Mouse (Mus musculus) neural tube, embryonic 13.5 days (tissue): ENCODE data around the gene Pdlim5. TPM values are rescaled to one million over a fixed set of nuclear protein-coding genes. Genes with fewer than 3 reads are reported as not detected.

ENCODE experiments used
- ATAC-seq: fragments of 200-750 bp; cut with Nextera tagmentation; 2 replicates; pipeline ENCODE4 v1.8.0; 2017; ENCODE audit warnings: low read depth, mild to moderate bottlenecking, moderate TSS enrichment, moderate library complexity
- H3K27ac ChIP-seq: fragments of 300-500 bp; sonication (generic); replicated peaks from 2 replicates; pipeline ENCODE4 v1.5.1; 2015; ENCODE audit warnings: moderate library complexity, mild to moderate bottlenecking, inconsistent platforms
- H3K27me3 ChIP-seq: fragments of 300-500 bp; sonication (generic); 2 replicates; pipeline ENCODE4 v1.6.1; 2015; ENCODE audit warnings: mild to moderate bottlenecking, inconsistent platforms
- H3K36me3 ChIP-seq: fragments of 300-500 bp; sonication (generic); 2 replicates; pipeline ENCODE4 v1.6.1; 2015; ENCODE audit warnings: mild to moderate bottlenecking, inconsistent platforms
- H3K4me1 ChIP-seq: fragments of 300-500 bp; sonication (generic); replicated peaks from 2 replicates; pipeline ENCODE4 v1.6.1; 2015; ENCODE audit warnings: inconsistent platforms
- H3K4me2 ChIP-seq: fragments of 300-500 bp; sonication (generic); 2 replicates; pipeline ENCODE4 v1.6.1; 2015; ENCODE audit warnings: inconsistent platforms, mild to moderate bottlenecking, moderate library complexity
- H3K4me3 ChIP-seq: fragments of 300-500 bp; sonication (generic); 2 replicates; pipeline ENCODE4 v1.5.1; 2015; ENCODE audit warnings: mild to moderate bottlenecking, inconsistent platforms
- H3K9ac ChIP-seq: fragments of 300-500 bp; sonication (generic); 2 replicates; pipeline ENCODE4 v1.6.1; 2015; ENCODE audit warnings: moderate library complexity, mild to moderate bottlenecking, inconsistent platforms
- H3K9me3 ChIP-seq: fragments of 300-500 bp; sonication (generic); 2 replicates; pipeline ENCODE4 v1.6.1; 2016; ENCODE audit warnings: inconsistent platforms
- WGBS: fragments of 180-500 bp; shearing (Covaris S2); methylation state at CpG from one replicate; pipeline ENCODE4 v1.1.7; 2015; 5-methylcytosine and 5-hydroxymethylcytosine counted together
- polyA plus RNA-seq: library from polyadenylated mRNA; unstranded; fragments of >200 nt; fragmentation: Nextera tagmentation; extraction: Ambion mirVana; gene quantifications from 2 replicates; pipeline ENCODE4 v1.2.1, GENCODE M21; 2015

Gene Pdlim5
- polyA plus RNA-seq, 1 experiment from 2014 or later = 13.5 TPM

- Histone ChIP-seq H3K9ac (no peak overlapping the region), H3K4me2 (no peak overlapping the region), H3K27ac (no peak overlapping the region), H3K4me1 (no peaks in the 10 kb centered on the region), H3K9me3 (no peaks in the 10 kb centered on the region), H3K27me3 (no peaks in the 10 kb centered on the region), H3K36me3 (no peaks in the 10 kb centered on the region), H3K4me3 (no peak overlapping the region)
- ATAC-seq = no peak
- 69% methylated on average over 10 of the region's 10 CpGs for WGBS
Observed at GRCm38 (mm10) chr3:142238260-142239046, 157.0 kb downstream of the Pdlim5 start.

- H3K4me3 ChIP-seq = no peak overlapping the region
- no peak overlapping the region for H3K27ac ChIP-seq
- H3K36me3 ChIP-seq = no peaks in the 10 kb centered on the region
- no peak overlapping the region for H3K4me2 ChIP-seq
- H3K9ac ChIP-seq = no peak overlapping the region
- no peak for ATAC-seq
- no peaks in the 10 kb centered on the region for H3K4me1 ChIP-seq
- no peaks in the 10 kb centered on the region for H3K9me3 ChIP-seq
- 66% methylated on average over 5 of the region's 5 CpGs for whole genome bisulfite sequencing
- no peaks in the 10 kb centered on the region for H3K27me3 ChIP-seq
Observed at GRCm38 (mm10) chr3:142237621-142238020, 157.9 kb downstream of the Pdlim5 start.

GRCm38 (mm10) chr3:142233606-142234465, 161.7 kb downstream of the Pdlim5 start:
- WGBS = 81% methylated on average over 16 of the region's 16 CpGs
- Histone ChIP-seq H3K4me1 (no peaks in the 10 kb centered on the region), H3K9me3 (no peaks in the 10 kb centered on the region), H3K27me3 (no peaks in the 10 kb centered on the region), H3K36me3 (no peaks in the 10 kb centered on the region), H3K4me3 (no peak overlapping the region), H3K27ac (no peak overlapping the region), H3K9ac (no peak overlapping the region), H3K4me2 (no peak overlapping the region)
- ATAC-seq = no peak

- Histone ChIP-seq H3K4me3 (no peak overlapping the region), H3K9me3 (no peaks in the 10 kb centered on the region), H3K27me3 (no peaks in the 10 kb centered on the region), H3K4me2 (no peak overlapping the region), H3K36me3 (no peaks in the 10 kb centered on the region), H3K9ac (no peak overlapping the region), H3K27ac (no peak overlapping the region), H3K4me1 (no peaks in the 10 kb centered on the region)
- WGBS = 86% methylated on average over 7 of the region's 7 CpGs
- no peak for ATAC-seq
Observed at GRCm38 (mm10) chr3:142228665-142229064, 166.8 kb downstream of the Pdlim5 start.

GRCm38 (mm10) chr3:142222471-142223103, 172.9 kb downstream of the Pdlim5 start:
- H3K27ac ChIP-seq = no peak overlapping the region
- no peak overlapping the region for H3K9ac ChIP-seq
- ATAC-seq = no peak
- no peak overlapping the region for H3K4me3 ChIP-seq
- no peaks in the 10 kb centered on the region for H3K9me3 ChIP-seq
- no peak overlapping the region for H3K4me2 ChIP-seq
- 84% methylated on average over 7 of the region's 7 CpGs for WGBS
- no peaks in the 10 kb centered on the region for H3K36me3 ChIP-seq
- no peaks in the 10 kb centered on the region for H3K4me1 ChIP-seq
- H3K27me3 ChIP-seq = no peaks in the 10 kb centered on the region

- no peak overlapping the region for H3K27ac ChIP-seq
- no peaks in the 10 kb centered on the region for H3K4me1 ChIP-seq
- no peak overlapping the region for H3K4me3 ChIP-seq
- H3K36me3 ChIP-seq = no peaks in the 10 kb centered on the region
- no peak overlapping the region for H3K4me2 ChIP-seq
- no peak overlapping the region for H3K9ac ChIP-seq
- 80% methylated on average over 9 of the region's 9 CpGs for WGBS
- no peaks in the 10 kb centered on the region for H3K9me3 ChIP-seq
- ATAC-seq = no peak
- H3K27me3 ChIP-seq = no peaks in the 10 kb centered on the region
Observed at GRCm38 (mm10) chr3:142219910-142220309, 175.6 kb downstream of the Pdlim5 start.

GRCm38 (mm10) chr3:142212821-142213220, 182.7 kb downstream of the Pdlim5 start:
- WGBS = 71% methylated on average over 2 of the region's 2 CpGs
- no peak overlapping the region for H3K9ac ChIP-seq
- H3K9me3 ChIP-seq = no peaks in the 10 kb centered on the region
- no peak overlapping the region for H3K4me3 ChIP-seq
- no peaks in the 10 kb centered on the region for H3K27me3 ChIP-seq
- ATAC-seq = no peak
- H3K36me3 ChIP-seq = no peaks in the 10 kb centered on the region
- H3K27ac ChIP-seq = no peak overlapping the region
- no peak overlapping the region for H3K4me2 ChIP-seq
- H3K4me1 ChIP-seq = no peaks in the 10 kb centered on the region

GRCm38 (mm10) chr3:142212186-142212585, 183.3 kb downstream of the Pdlim5 start:
- WGBS = 78% methylated on average over 3 of the region's 3 CpGs
- Histone ChIP-seq H3K27me3 (no peaks in the 10 kb centered on the region), H3K4me1 (no peaks in the 10 kb centered on the region), H3K9me3 (no peaks in the 10 kb centered on the region), H3K4me3 (no peak overlapping the region), H3K36me3 (no peaks in the 10 kb centered on the region), H3K27ac (no peak overlapping the region), H3K9ac (no peak overlapping the region), H3K4me2 (no peak overlapping the region)
- ATAC-seq = no peak

- Histone ChIP-seq H3K4me2 (no peak overlapping the region), H3K4me1 (no peaks in the 10 kb centered on the region), H3K9ac (no peak overlapping the region), H3K36me3 (no peaks in the 10 kb centered on the region), H3K9me3 (no peaks in the 10 kb centered on the region), H3K27me3 (no peaks in the 10 kb centered on the region), H3K4me3 (no peak overlapping the region), H3K27ac (no peak overlapping the region)
- WGBS = 85% methylated on average over 6 of the region's 6 CpGs
- ATAC-seq = no peak
Observed at GRCm38 (mm10) chr3:142209981-142210380, 185.5 kb downstream of the Pdlim5 start.

GRCm38 (mm10) chr3:142209057-142209456, 186.4 kb downstream of the Pdlim5 start:
- ATAC-seq = no peak
- WGBS = 70% methylated on average over 11 of the region's 11 CpGs
- Histone ChIP-seq H3K4me1 (no peaks in the 10 kb centered on the region), H3K9ac (no peak overlapping the region), H3K4me2 (no peak overlapping the region), H3K4me3 (no peak overlapping the region), H3K27me3 (no peaks in the 10 kb centered on the region), H3K9me3 (no peaks in the 10 kb centered on the region), H3K36me3 (no peaks in the 10 kb centered on the region), H3K27ac (no peak overlapping the region)

- Histone ChIP-seq H3K4me1 (no peaks in the 10 kb centered on the region), H3K27ac (no peak overlapping the region), H3K9ac (no peak overlapping the region), H3K36me3 (no peaks in the 10 kb centered on the region), H3K4me2 (no peak overlapping the region), H3K4me3 (no peak overlapping the region), H3K27me3 (no peaks in the 10 kb centered on the region), H3K9me3 (no peaks in the 10 kb centered on the region)
- no peak for ATAC-seq
- WGBS = 95% methylated on average over 6 of the region's 6 CpGs
Observed at GRCm38 (mm10) chr3:142207488-142207887, 188.0 kb downstream of the Pdlim5 start.

- no peak overlapping the region for H3K9ac ChIP-seq
- no peak overlapping the region for H3K4me3 ChIP-seq
- no peaks in the 10 kb centered on the region for H3K27me3 ChIP-seq
- WGBS = 79% methylated on average over 3 of the region's 3 CpGs
- no peak overlapping the region for H3K27ac ChIP-seq
- H3K9me3 ChIP-seq = no peaks in the 10 kb centered on the region
- ATAC-seq = no peak
- H3K36me3 ChIP-seq = no peaks in the 10 kb centered on the region
- H3K4me2 ChIP-seq = no peak overlapping the region
- H3K4me1 ChIP-seq = no peaks in the 10 kb centered on the region
Observed at GRCm38 (mm10) chr3:142206316-142206715, 189.2 kb downstream of the Pdlim5 start.
